Mouse (Mus musculus) liver, embryonic 14.5 days (tissue): ENCODE measurements around the gene Smim12.

Source experiments
- CTCF ChIP-seq: IDR thresholded peaks from 2 replicates; pipeline ENCODE4 v1.5.1; 2016; ENCODE audit warnings: antibody characterized with exemption, low read depth, control low read depth
- EP300 ChIP-seq: IDR thresholded peaks from 2 replicates; pipeline ENCODE4 v1.6.1; 2016; ENCODE audit warnings: antibody characterized with exemption, low read depth

- TF ChIP-seq CTCF (no peak), EP300 (no peak)
Measured at GRCm38 (mm10) chr4:127279241-127279640, 35.7 kb downstream of the Smim12 start.
